Mouse (Mus musculus) midbrain, postnatal 0 days (tissue): ENCODE results near the gene Gbf1. TPM values are rescaled to one million over a fixed set of nuclear protein-coding genes. Genes with fewer than 3 reads are reported as not detected.

ENCODE experiments used
- ATAC-seq: fragments of 200-750 bp; cut with Nextera tagmentation; 2 replicates; pipeline ENCODE4 v1.8.0; 2017; ENCODE audit warnings: moderate number of reproducible peaks, mild to moderate bottlenecking, moderate TSS enrichment, moderate library complexity; ENCODE audit not compliant: low FRiP score
- DNase-seq: peaks from one replicate; pipeline ENCODE4 v3.0.0-alpha.2; 2015; ENCODE audit warnings: low spot score
- H3K27ac ChIP-seq: fragments of 300-500 bp; sonication (generic); 2 replicates; pipeline ENCODE4 v1.5.1; 2014; ENCODE audit warnings: low read depth, mild to moderate bottlenecking, low read length, mixed read lengths
- H3K27me3 ChIP-seq: fragments of 300-500 bp; sonication (generic); 2 replicates; pipeline ENCODE4 v1.6.1; 2014; ENCODE audit warnings: low read length, control low read depth, mixed read lengths; ENCODE audit not compliant: insufficient read depth
- H3K36me3 ChIP-seq: fragments of 300-500 bp; sonication (generic); 2 replicates; pipeline ENCODE4 v1.6.1; 2014; ENCODE audit warnings: low read length, control low read depth, mixed read lengths; ENCODE audit not compliant: insufficient read depth
- H3K4me1 ChIP-seq: fragments of 300-500 bp; sonication (generic); 2 replicates; pipeline ENCODE4 v1.6.1; 2014; ENCODE audit warnings: mild to moderate bottlenecking, control low read depth, antibody characterized with exemption, low read length, mixed read lengths; ENCODE audit not compliant: insufficient read depth
- H3K4me2 ChIP-seq: fragments of 300-500 bp; sonication (generic); 2 replicates; pipeline ENCODE4 v1.6.1; 2014; ENCODE audit warnings: low read depth, mild to moderate bottlenecking, low read length, mixed read lengths; ENCODE audit not compliant: poor library complexity, severe bottlenecking
- H3K4me3 ChIP-seq: fragments of 300-500 bp; sonication (generic); 2 replicates; pipeline ENCODE4 v1.5.1; 2014; ENCODE audit warnings: low read depth, mild to moderate bottlenecking, low read length, moderate library complexity
- H3K9ac ChIP-seq: fragments of 300-500 bp; sonication (generic); replicated peaks from 2 replicates; pipeline ENCODE4 v1.6.1; 2014; ENCODE audit warnings: mild to moderate bottlenecking, low read length, moderate library complexity, mixed read lengths; ENCODE audit not compliant: poor library complexity, severe bottlenecking
- H3K9me3 ChIP-seq: fragments of 300-500 bp; sonication (generic); 2 replicates; pipeline ENCODE4 v1.6.1; 2016; ENCODE audit warnings: low read length, control low read depth
- CTCF ChIP-seq: IDR thresholded peaks from 2 replicates; pipeline ENCODE4 v1.5.1; 2016; ENCODE audit warnings: antibody characterized with exemption, mild to moderate bottlenecking
- WGBS: fragments of 180-500 bp; shearing (Covaris S2); extraction: QIAGEN DNeasy Blood & Tissue Kit; methylation state at CpG from one replicate; pipeline ENCODE4 v1.1.7; 2014; 5-methylcytosine and 5-hydroxymethylcytosine counted together
- polyA plus RNA-seq: library from polyadenylated mRNA; unstranded; fragments of >200 nt; fragmentation: Nextera tagmentation; extraction: Ambion mirVana; gene quantifications from 2 replicates; pipeline ENCODE4 v1.2.1, GENCODE M21; 2015
- total RNA-seq: library from RNA; depleted of rRNA; stranded (reverse); fragments of >200 nt; gene quantifications from 2 replicates; pipeline ENCODE4 v1.2.3, GENCODE M21; 2014

Gene Gbf1
- total and polyA plus RNA-seq, 2 experiments from 2014 or later: 51.6 to 59.8 TPM

GRCm38 (mm10) chr19:46312566-46312965 is 160.3 kb downstream of the Gbf1 start:
- 92% methylated on average over 21 of the region's 21 CpGs for WGBS
- Histone ChIP-seq H3K9me3 (no peaks in the 10 kb centered on the region), H3K4me3 (no peak overlapping the region), H3K27me3 (peaks cover 4% of the 10 kb centered on the region; the same call in 1 of the 2 replicates), H3K36me3 (peaks cover 44% of the 10 kb centered on the region), H3K4me2 (no peak overlapping the region), H3K4me1 (peaks cover 11% of the 10 kb centered on the region), H3K9ac (no peak overlapping the region), H3K27ac (no peak overlapping the region)
- TF ChIP-seq CTCF: no peak
- no peak for DNase-seq
- ATAC-seq: no peak

GRCm38 (mm10) chr19:46313116-46313515 is 160.8 kb downstream of the Gbf1 start:
- TF ChIP-seq CTCF: no peak
- H3K36me3 ChIP-seq: peaks cover 44% of the 10 kb centered on the region
- ATAC-seq: no peak
- H3K4me1 ChIP-seq: peaks cover 11% of the 10 kb centered on the region
- no peak overlapping the region for H3K9ac ChIP-seq
- H3K9me3 ChIP-seq: no peaks in the 10 kb centered on the region
- no peak overlapping the region for H3K4me2 ChIP-seq
- peaks cover 4% of the 10 kb centered on the region; the same call in 1 of the 2 replicates for H3K27me3 ChIP-seq
- H3K27ac ChIP-seq: no peak overlapping the region
- H3K4me3 ChIP-seq: no peak overlapping the region
- WGBS: 86% methylated on average over 9 of the region's 9 CpGs
- DNase-seq: no peak

GRCm38 (mm10) chr19:46313591-46313990 is 161.3 kb downstream of the Gbf1 start:
- H3K27me3 ChIP-seq: peaks cover 4% of the 10 kb centered on the region; the same call in 1 of the 2 replicates
- no peaks in the 10 kb centered on the region for H3K9me3 ChIP-seq
- no peak overlapping the region for H3K27ac ChIP-seq
- H3K9ac ChIP-seq: no peak overlapping the region
- no peak overlapping the region for H3K4me2 ChIP-seq
- H3K36me3 ChIP-seq: peaks cover 44% of the 10 kb centered on the region
- no peak for DNase-seq
- 0 out of 2 replicates have a peak, but pooled peaks have one; percentile 1 for TF ChIP-seq CTCF
- WGBS: 75% methylated on average over 6 of the region's 6 CpGs
- ATAC-seq: no peak
- H3K4me3 ChIP-seq: no peak overlapping the region
- peaks cover 11% of the 10 kb centered on the region for H3K4me1 ChIP-seq

GRCm38 (mm10) chr19:46314151-46314601 is 161.9 kb downstream of the Gbf1 start:
- Histone ChIP-seq H3K27ac (no peak overlapping the region), H3K9me3 (no peaks in the 10 kb centered on the region), H3K4me3 (no peak overlapping the region), H3K9ac (no peak overlapping the region), H3K4me1 (peaks cover 11% of the 10 kb centered on the region), H3K4me2 (no peak overlapping the region), H3K27me3 (peaks cover 4% of the 10 kb centered on the region; the same call in 1 of the 2 replicates), H3K36me3 (peaks cover 44% of the 10 kb centered on the region)
- WGBS: 18% methylated on average over 18 of the region's 18 CpGs
- TF ChIP-seq CTCF: no peak
- DNase-seq (no peak), ATAC-seq (no peak)

- Histone ChIP-seq H3K27ac (no peak overlapping the region), H3K4me1 (peaks cover 11% of the 10 kb centered on the region), H3K4me3 (no peak overlapping the region), H3K4me2 (peak overlapping the region; percentile 83; the same call in 1 of the 2 replicates), H3K9ac (no peak overlapping the region), H3K9me3 (no peaks in the 10 kb centered on the region), H3K36me3 (peaks cover 44% of the 10 kb centered on the region), H3K27me3 (peaks cover 4% of the 10 kb centered on the region; the same call in 1 of the 2 replicates)
- DNase-seq (no peak), ATAC-seq (no peak)
- TF ChIP-seq CTCF: no peak
- 50% methylated on average over 14 of the region's 14 CpGs for WGBS
Measured at GRCm38 (mm10) chr19:46314872-46315742, 162.8 kb downstream of the Gbf1 start.
